Mouse (Mus musculus): ENCODE measurements at regions not wholly inside any gene's neighbourhood (a gene's known extent, or its start where the extent isn't known, plus 50 kb on each side); places are given as distances from the start of the nearest gene placed in this dataset.

DNA sequence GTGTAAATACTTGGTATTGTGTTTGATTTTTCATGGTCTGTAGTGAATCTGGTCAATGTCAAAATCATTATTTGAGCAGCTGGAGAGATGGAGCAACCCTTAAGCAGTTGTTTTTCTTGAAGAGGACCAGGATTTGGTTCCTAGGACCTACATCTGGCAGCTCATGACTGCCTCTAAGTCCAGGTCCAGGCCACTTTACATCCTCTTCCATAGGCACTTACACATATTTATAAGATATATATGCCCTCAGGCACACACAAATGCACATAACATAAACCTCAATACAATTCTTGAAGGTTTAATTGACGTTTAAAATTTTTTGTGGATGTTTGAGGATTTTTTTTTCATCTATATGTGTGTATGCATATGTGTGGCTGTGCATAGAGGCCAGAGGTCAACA lies 96.8 kb upstream of the Fam240b start:
- intact Hi-C loops (cut with DNase I): no loop called here
- no peak for DNase-seq (ENCODE audit: low spot score in 2 of 2)

DNA sequence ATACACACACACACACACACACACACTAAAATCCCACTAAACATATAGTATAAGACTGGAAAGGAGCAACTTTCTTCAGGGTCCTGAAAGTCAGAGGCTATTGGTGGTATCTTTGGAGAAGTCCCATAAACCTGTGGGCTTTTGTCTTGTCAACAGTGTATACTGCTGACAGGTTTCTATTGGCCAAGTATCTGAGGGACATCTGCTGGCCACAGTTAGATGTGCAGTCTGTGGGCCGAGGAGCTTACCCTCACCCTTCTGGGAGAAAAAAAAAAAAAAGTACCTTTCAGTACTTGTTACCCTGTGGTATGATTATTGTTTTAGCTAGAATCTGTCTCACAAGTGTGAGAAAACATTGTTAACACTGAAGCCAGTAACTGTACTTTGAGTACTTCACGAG lies 76.1 kb upstream of the Fam240b start:
- no peak for DNase-seq (ENCODE audit: low spot score in 2 of 2)
- intact Hi-C loops (cut with DNase I): loop anchor here (1.0 kb wide), 1 partner anchor 125 kb away; no protein-coding TSS in a partner anchor

DNA sequence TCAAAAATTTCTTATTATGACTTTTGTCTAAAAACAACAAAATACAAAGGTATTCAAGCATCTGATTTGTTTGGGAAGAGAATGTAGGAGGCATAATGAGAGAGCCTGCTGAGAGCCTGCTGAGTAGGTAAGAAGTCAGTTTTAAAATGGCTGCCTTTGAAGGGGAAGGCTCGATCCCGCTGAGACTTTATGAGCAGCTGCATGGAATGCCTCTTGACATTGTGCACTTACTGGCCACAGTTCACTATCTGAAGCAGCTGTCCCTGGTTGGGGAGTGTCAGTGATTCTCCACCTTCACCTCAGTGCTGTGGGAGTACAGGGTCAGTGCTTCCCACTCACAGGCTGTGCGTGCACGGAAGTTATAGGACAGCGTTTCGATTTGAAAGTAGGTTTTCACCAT lies 71.3 kb upstream of the Fam240b start:
- DNase-seq (ENCODE audit: low spot score in 2 of 2): no peak

DNA sequence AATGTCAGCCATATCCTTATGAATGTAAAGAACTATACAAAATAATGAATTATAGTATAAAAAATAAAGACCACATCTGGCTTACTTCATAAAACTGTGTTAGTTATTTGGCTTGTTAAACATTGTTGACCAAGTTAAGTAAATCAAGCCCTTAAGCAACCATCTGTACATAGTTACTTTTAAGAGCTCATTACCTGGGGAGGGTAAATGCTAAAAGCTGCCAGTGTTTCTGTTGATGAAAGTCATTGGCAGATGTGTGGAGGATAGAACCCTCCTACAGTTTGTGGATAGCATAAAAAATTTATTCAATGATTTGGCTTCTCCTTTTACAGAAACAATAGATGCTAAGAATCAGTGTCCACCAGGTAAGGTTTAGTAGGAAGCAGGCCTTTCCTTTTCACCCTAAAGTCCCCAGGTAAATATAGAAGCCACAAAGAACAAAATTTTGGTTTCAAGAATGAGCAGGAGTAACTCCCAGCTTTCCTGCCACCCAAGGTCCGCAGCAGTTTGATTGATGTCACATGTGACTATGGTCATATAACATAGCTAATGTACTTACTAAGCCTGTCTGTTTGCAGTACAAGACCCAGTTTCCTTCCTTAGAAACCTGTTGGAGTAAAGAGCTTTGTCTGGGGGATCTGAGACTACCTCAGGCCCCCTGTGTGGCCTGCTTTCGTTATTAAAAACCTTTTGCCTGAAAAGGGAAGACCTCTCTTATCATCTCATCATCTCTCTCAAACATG lies 69.5 kb upstream of the Fam240b start:
- DNase-seq (ENCODE audit: low spot score in 2 of 2): no peak
- intact Hi-C loops (cut with DNase I): no loop called here

More for the DNA sequence above, 71.3 kb upstream of the Fam240b start:
- intact Hi-C loops (cut with DNase I): no loop called here

DNA sequence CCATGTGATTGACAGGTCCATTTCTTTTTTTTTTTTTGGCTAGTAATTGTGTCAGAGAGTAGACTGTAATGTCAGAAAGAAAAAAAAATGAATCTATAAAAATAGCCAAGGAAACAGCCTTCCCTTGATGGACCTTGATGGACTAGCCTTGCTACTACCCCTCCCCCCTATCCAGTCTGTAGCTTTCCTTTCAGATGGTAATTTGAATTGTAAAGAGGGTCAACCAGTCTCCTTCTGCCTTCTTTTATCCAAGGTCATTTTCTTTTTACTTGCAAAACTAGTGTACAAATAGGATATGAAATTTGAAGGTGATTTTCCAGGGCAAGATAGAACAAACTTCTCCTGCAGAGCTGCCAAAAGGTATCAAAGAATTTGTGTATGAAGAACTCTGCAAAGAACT lies 68.2 kb upstream of the Fam240b start:
- intact Hi-C loops (cut with DNase I): no loop called here
- no peak for DNase-seq (ENCODE audit: low spot score in 2 of 2)

Measured in left cerebral cortex, postnatal 25 days (tissue).